Mouse (Mus musculus): ENCODE data around the gene Ccdc38. TPM values are rescaled to one million over a fixed set of nuclear protein-coding genes. Genes with fewer than 3 reads are reported as not detected.

The Ccdc38 gene
- polyA plus RNA-seq, 1 experiment from 2014 or later = 0.41 TPM

GRCm38 (mm10) chr10:93589281-93589848, 48.9 kb downstream of the Ccdc38 start, which contains the start of gene Snrpf:
Snrpf (minus strand) TSS chr10:93589706.
- Histone ChIP-seq H3K9me3 (replicated peaks) (no peaks in the 10 kb centered on the region), H3K36me3 (peaks cover 13% of the 10 kb centered on the region), H3K4me3 (replicated peaks) (peak within 1 kb of the TSS; percentile 69), H3K27ac (replicated peaks) (peak within 1 kb of the TSS; percentile 87), H3K4me2 (peak within 1 kb of the TSS; percentile 66), H3K4me1 (peaks cover 19% of the 10 kb centered on the region), H3K27me3 (replicated peaks) (0 out of 2 replicates have a peak, but pooled peaks cover 5% of the 10 kb centered on the region), H3K9ac (replicated peaks) (peak within 1 kb of the TSS; percentile 71)
- WGBS = under 1% methylated on average over 50 of the region's 63 CpGs
- peak; percentile 90 for ATAC-seq (ENCODE audit: low FRiP score)

GRCm38 (mm10) chr10:93592456-93592855, 52.0 kb downstream of the Ccdc38 start:
- no peak overlapping the region for H3K4me2 ChIP-seq
- ATAC-seq (ENCODE audit: low FRiP score) = no peak
- no peak overlapping the region for H3K9ac ChIP-seq (replicated peaks)

GRCm38 (mm10) chr10:93594022-93594482, 53.6 kb downstream of the Ccdc38 start:
- H3K4me2 ChIP-seq = peak overlapping the region; percentile 78
- peak overlapping the region; percentile 49 for H3K4me3 ChIP-seq (replicated peaks)
- no peaks in the 10 kb centered on the region for H3K36me3 ChIP-seq
- WGBS = 2% methylated on average over 22 of the region's 22 CpGs
- H3K27me3 ChIP-seq (replicated peaks) = peaks cover 5% of the 10 kb centered on the region; the same call in 1 of the 2 replicates
- H3K4me1 ChIP-seq = peaks cover 7% of the 10 kb centered on the region
- peak overlapping the region; percentile 64; the same call in 1 of the 2 replicates for H3K27ac ChIP-seq (replicated peaks)
- ATAC-seq (ENCODE audit: low FRiP score) = peak; percentile 80; the same call in 1 of the 2 replicates
- H3K9ac ChIP-seq (replicated peaks) = peak overlapping the region; percentile 56
- no peaks in the 10 kb centered on the region for H3K9me3 ChIP-seq (replicated peaks)

More at GRCm38 (mm10) chr10:93592456-93592855, 52.0 kb downstream of the Ccdc38 start:
- H3K27ac ChIP-seq (replicated peaks) = no peak overlapping the region
- no peaks in the 10 kb centered on the region for H3K36me3 ChIP-seq
- H3K4me1 ChIP-seq = peaks cover 20% of the 10 kb centered on the region
- WGBS = 58% methylated on average over 12 of the region's 12 CpGs
- 0 out of 2 replicates have a peak, but pooled peaks cover 5% of the 10 kb centered on the region for H3K27me3 ChIP-seq (replicated peaks)
- H3K4me3 ChIP-seq (replicated peaks) = no peak overlapping the region
- H3K9me3 ChIP-seq (replicated peaks) = no peaks in the 10 kb centered on the region

- Histone ChIP-seq H3K4me1 (peaks cover 3% of the 10 kb centered on the region), H3K4me3 (replicated peaks) (no peak overlapping the region), H3K27me3 (replicated peaks) (peaks cover 5% of the 10 kb centered on the region; the same call in 1 of the 2 replicates), H3K9me3 (replicated peaks) (no peaks in the 10 kb centered on the region), H3K36me3 (no peaks in the 10 kb centered on the region), H3K27ac (replicated peaks) (no peak overlapping the region), H3K9ac (replicated peaks) (no peak overlapping the region), H3K4me2 (no peak overlapping the region)
- 70% methylated on average over 4 of the region's 4 CpGs for WGBS
- ATAC-seq (ENCODE audit: low FRiP score) = no peak
These were observed 55.4 kb downstream of the Ccdc38 start for GRCm38 (mm10) chr10:93595831-93596230.

- no peak for ATAC-seq (ENCODE audit: low FRiP score)
- peaks cover 3% of the 10 kb centered on the region for H3K4me1 ChIP-seq
- H3K4me3 ChIP-seq (replicated peaks) = no peak overlapping the region
- no peak overlapping the region for H3K4me2 ChIP-seq
- no peaks in the 10 kb centered on the region for H3K9me3 ChIP-seq (replicated peaks)
- 78% methylated on average over 3 of the region's 3 CpGs for WGBS
- no peak overlapping the region for H3K9ac ChIP-seq (replicated peaks)
- no peaks in the 10 kb centered on the region for H3K36me3 ChIP-seq
- peaks cover 5% of the 10 kb centered on the region; the same call in 1 of the 2 replicates for H3K27me3 ChIP-seq (replicated peaks)
- no peak overlapping the region for H3K27ac ChIP-seq (replicated peaks)
These were observed 56.2 kb downstream of the Ccdc38 start for GRCm38 (mm10) chr10:93596641-93597040.

GRCm38 (mm10) chr10:93602309-93602708, 61.9 kb downstream of the Ccdc38 start:
- Histone ChIP-seq H3K9me3 (replicated peaks) (no peaks in the 10 kb centered on the region), H3K27me3 (replicated peaks) (no peaks in the 10 kb centered on the region; the same call in 1 of the 2 replicates), H3K9ac (replicated peaks) (no peak overlapping the region), H3K4me3 (replicated peaks) (no peak overlapping the region), H3K36me3 (no peaks in the 10 kb centered on the region), H3K4me1 (no peaks in the 10 kb centered on the region), H3K27ac (replicated peaks) (no peak overlapping the region), H3K4me2 (no peak overlapping the region)
- 85% methylated on average over 5 of the region's 5 CpGs for WGBS
- no peak for ATAC-seq (ENCODE audit: low FRiP score)

GRCm38 (mm10) chr10:93603256-93603655, 62.8 kb downstream of the Ccdc38 start:
- H3K9ac ChIP-seq (replicated peaks) = no peak overlapping the region
- H3K27me3 ChIP-seq (replicated peaks) = no peaks in the 10 kb centered on the region; the same call in 1 of the 2 replicates
- no peak overlapping the region for H3K4me2 ChIP-seq
- H3K9me3 ChIP-seq (replicated peaks) = no peaks in the 10 kb centered on the region
- 93% methylated on average over 1 of the region's 1 CpGs for WGBS
- H3K27ac ChIP-seq (replicated peaks) = no peak overlapping the region
- no peaks in the 10 kb centered on the region for H3K36me3 ChIP-seq
- ATAC-seq (ENCODE audit: low FRiP score) = no peak
- no peak overlapping the region for H3K4me3 ChIP-seq (replicated peaks)
- no peaks in the 10 kb centered on the region for H3K4me1 ChIP-seq

- no peak overlapping the region for H3K4me3 ChIP-seq (replicated peaks)
- H3K27ac ChIP-seq (replicated peaks) = no peak overlapping the region
- ATAC-seq (ENCODE audit: low FRiP score) = no peak
- H3K4me1 ChIP-seq = no peaks in the 10 kb centered on the region
- H3K27me3 ChIP-seq (replicated peaks) = no peaks in the 10 kb centered on the region
- WGBS = 90% methylated on average over 9 of the region's 9 CpGs
- H3K9me3 ChIP-seq (replicated peaks) = 0 out of 2 replicates have a peak, but pooled peaks cover 2% of the 10 kb centered on the region
- H3K9ac ChIP-seq (replicated peaks) = no peak overlapping the region
- H3K4me2 ChIP-seq = no peak overlapping the region
- no peaks in the 10 kb centered on the region for H3K36me3 ChIP-seq
These were observed 65.9 kb downstream of the Ccdc38 start for GRCm38 (mm10) chr10:93606326-93606725.

- no peaks in the 10 kb centered on the region for H3K36me3 ChIP-seq
- H3K4me2 ChIP-seq = no peak overlapping the region
- WGBS = 53% methylated on average over 9 of the region's 9 CpGs
- no peaks in the 10 kb centered on the region for H3K27me3 ChIP-seq (replicated peaks)
- ATAC-seq (ENCODE audit: low FRiP score) = no peak
- 0 out of 2 replicates have a peak, but pooled peaks cover 2% of the 10 kb centered on the region for H3K9me3 ChIP-seq (replicated peaks)
- 0 out of 2 replicates have a peak, but pooled peaks cover 5% of the 10 kb centered on the region for H3K4me1 ChIP-seq
- no peak overlapping the region for H3K27ac ChIP-seq (replicated peaks)
- H3K4me3 ChIP-seq (replicated peaks) = no peak overlapping the region
- H3K9ac ChIP-seq (replicated peaks) = no peak overlapping the region
These were observed 67.6 kb downstream of the Ccdc38 start for GRCm38 (mm10) chr10:93608051-93608450.

GRCm38 (mm10) chr10:93609236-93609635, 68.8 kb downstream of the Ccdc38 start:
- Histone ChIP-seq H3K36me3 (no peaks in the 10 kb centered on the region), H3K4me3 (replicated peaks) (no peak overlapping the region), H3K27me3 (replicated peaks) (no peaks in the 10 kb centered on the region), H3K27ac (replicated peaks) (no peak overlapping the region), H3K4me1 (0 out of 2 replicates have a peak, but pooled peaks cover 5% of the 10 kb centered on the region), H3K9me3 (replicated peaks) (0 out of 2 replicates have a peak, but pooled peaks cover 2% of the 10 kb centered on the region), H3K4me2 (no peak overlapping the region), H3K9ac (replicated peaks) (no peak overlapping the region)
- 94% methylated on average over 7 of the region's 7 CpGs for WGBS
- ATAC-seq (ENCODE audit: low FRiP score) = no peak

- Histone ChIP-seq H3K4me2 (no peak overlapping the region), H3K9ac (replicated peaks) (no peak overlapping the region), H3K36me3 (no peaks in the 10 kb centered on the region), H3K9me3 (replicated peaks) (0 out of 2 replicates have a peak, but pooled peaks cover 2% of the 10 kb centered on the region), H3K27me3 (replicated peaks) (no peaks in the 10 kb centered on the region), H3K4me1 (0 out of 2 replicates have a peak, but pooled peaks cover 5% of the 10 kb centered on the region), H3K4me3 (replicated peaks) (no peak overlapping the region), H3K27ac (replicated peaks) (no peak overlapping the region)
- WGBS = 100% methylated on average over 1 of the region's 1 CpGs
- ATAC-seq (ENCODE audit: low FRiP score) = 0 out of 2 replicates have a peak, but pooled peaks have one; percentile 35
These were observed 70.5 kb downstream of the Ccdc38 start for GRCm38 (mm10) chr10:93610896-93611295.

All from neural tube, embryonic 15.5 days (tissue).